Mouse (Mus musculus): ENCODE results near the gene A130010J15Rik.

The A130010J15Rik gene

GRCm38 (mm10) chr1:193156316-193157110 lies 11.3 kb upstream of the A130010J15Rik start:
- no peak for DNase-seq (ENCODE audit: low spot score in 2 of 2)

DNA sequence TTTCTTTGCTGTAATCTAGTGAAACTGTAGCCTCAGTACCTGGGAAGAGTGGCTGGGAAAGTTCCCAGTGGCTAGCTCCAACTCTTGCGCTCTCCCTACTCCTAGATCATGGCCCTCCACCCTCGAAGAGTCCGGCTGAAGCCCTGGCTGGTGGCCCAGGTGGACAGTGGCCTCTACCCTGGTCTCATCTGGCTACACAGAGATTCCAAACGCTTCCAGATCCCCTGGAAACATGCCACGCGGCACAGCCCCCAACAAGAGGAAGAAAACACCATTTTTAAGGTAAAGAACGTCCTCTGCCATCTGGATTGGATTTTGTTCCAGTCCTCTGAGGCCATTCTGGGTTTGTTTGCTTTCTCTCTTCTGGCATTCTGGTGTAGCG lies 10.7 kb upstream of the A130010J15Rik start:
- no peak for DNase-seq (ENCODE audit: low spot score in 2 of 2)

- no peak for DNase-seq (ENCODE audit: low spot score in 2 of 2)
Observed at GRCm38 (mm10) chr1:193159163-193159562, 8.7 kb upstream of the A130010J15Rik start.

DNA sequence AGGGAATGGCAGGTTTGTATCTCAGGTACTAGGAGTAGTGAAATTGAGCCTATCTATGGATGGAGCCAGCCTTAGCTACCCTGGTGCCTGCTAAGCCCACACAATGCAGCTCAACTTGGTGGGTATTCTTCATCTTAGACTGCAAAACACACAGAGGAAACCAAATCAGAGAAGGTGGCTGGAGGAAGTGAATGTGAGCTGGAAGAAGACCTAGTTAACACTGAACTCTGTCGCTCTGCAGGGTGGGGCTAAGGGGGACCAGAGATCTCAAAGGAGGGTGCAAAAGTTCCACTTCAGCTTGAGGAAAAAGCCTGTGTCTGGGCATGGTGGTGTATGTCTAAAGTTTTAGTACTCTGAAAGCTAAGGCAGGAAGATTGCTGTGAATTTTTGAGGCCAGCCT lies 8.2 kb upstream of the A130010J15Rik start:
- peak in 1 of 2 experiments; percentile 30 for DNase-seq (ENCODE audit: low spot score in 2 of 2)

DNA sequence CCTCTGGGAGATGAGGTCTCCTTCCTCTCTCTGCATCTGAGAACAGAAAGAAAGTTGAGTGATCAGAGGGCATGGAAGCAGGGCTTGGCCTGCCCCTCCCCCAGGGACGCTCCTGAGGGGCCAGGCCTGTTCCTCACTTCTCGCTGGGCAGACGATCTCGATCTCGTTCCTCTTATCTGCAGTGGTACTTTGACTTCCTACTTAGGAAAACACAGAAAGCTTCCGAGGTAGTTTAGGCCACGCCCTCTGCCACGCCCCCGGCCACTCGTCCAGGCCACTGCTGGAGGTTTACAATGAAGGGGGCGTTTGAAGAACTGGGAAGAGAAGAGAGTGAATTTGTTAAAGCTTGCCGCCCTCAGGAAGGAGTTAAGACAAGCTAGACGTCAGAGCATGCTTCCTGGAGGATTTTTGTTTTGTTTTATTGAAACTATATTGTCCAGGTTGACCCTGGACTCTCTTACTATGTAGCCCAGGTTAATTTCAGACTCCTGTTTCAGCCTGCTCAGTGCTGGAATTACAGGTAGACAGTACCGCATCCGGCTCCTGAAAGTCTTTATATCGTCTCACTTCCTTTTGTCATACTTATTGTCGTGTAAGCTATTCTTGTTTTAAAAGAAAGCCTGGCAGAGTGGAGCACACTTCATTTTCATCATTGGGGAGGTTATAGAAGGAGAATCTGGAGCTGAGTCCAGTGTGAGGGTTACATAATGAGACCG lies 7.4 kb upstream of the A130010J15Rik start:
- peak; percentile 33 to 76 for DNase-seq (ENCODE audit: low spot score in 2 of 2)

- no peak for DNase-seq (ENCODE audit: low spot score in 2 of 2)
Observed at GRCm38 (mm10) chr1:193169228-193169627, 1.4 kb downstream of the A130010J15Rik start.

DNA sequence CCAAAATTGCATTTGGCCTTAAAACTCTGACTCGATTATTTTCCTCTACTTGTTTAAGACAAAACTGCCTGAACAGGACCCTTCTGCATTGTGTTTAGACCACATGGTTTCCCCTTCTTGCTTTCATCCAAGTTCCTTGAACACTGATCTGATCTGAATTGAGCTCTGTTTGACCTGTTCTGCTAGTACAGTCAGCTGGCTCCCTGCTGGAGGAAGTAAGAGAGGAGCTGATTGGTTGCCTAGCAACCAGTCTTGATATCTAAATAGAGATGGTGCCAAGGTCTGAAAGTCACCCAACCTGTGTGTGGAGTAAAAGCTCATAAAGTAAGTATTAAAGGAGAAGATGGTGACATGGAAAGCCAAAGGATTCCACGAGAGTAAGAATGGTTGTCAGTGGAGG lies 2.0 kb downstream of the A130010J15Rik start:
- no peak for DNase-seq (ENCODE audit: low spot score in 2 of 2)

DNA sequence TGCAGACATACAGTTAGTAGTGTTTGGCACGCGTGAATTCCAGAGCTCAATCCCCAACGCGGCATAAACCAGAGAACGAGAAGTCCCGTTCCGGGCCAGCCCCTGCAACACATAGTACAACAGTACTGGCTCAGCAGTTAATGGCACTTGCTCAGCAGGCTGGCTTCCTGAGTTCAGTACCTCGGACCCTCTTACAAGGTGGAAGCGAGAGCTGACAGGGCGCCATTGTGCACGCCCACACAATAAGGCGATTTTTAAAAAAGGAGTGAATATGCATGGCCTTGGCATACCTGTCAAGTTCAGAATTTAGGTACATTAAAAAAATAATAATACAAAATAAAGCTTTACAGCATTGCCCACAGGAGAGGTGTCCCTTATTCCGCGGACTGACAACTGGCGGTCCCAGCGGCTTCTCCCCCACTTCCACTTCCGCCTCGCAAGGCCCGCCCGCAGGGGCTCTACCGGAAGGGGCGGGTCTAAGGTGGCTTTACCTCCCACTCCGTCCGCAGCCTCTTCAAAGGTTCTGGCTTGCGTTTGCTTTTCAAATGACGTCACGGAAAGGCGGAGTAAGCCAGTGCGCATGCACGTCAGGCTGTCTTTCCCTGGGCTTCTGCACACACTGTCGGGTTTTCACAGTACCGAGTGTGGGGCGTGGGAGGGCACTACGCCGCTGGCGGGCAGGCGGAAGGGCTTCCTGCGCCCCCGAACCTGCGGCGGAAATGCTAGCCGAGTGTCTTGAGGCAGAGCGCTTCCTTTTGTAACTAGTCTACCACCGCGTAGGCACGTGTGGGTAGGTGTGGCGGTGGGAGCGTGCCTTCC lies 5.4 kb downstream of the A130010J15Rik start:
- peak; percentile 88 to 96 for DNase-seq (ENCODE audit: low spot score in 2 of 2)

DNA sequence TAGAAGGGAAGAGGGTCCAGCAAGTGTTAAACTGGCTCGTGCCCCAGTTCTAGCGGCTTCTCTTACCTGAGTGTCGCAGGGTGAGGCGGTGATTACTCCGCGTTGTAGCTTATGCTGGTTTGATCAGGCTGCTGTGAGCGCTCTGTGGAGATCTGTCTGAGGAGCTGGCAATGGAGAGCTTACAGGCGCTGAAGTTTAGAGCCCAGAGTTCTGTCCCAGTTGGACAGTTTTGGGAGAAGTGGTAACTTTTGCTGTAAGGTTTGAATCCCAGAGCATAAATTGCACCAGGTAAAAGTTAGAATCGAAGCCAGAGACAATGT lies 5.9 kb downstream of the A130010J15Rik start:
- no peak for DNase-seq (ENCODE audit: low spot score in 2 of 2)

- no peak for DNase-seq (ENCODE audit: low spot score in 2 of 2)
Observed at GRCm38 (mm10) chr1:193174143-193174733, 6.4 kb downstream of the A130010J15Rik start.

GRCm38 (mm10) chr1:193181104-193181503 lies 13.3 kb downstream of the A130010J15Rik start:
- DNase-seq (ENCODE audit: low spot score in 2 of 2) = no peak

DNA sequence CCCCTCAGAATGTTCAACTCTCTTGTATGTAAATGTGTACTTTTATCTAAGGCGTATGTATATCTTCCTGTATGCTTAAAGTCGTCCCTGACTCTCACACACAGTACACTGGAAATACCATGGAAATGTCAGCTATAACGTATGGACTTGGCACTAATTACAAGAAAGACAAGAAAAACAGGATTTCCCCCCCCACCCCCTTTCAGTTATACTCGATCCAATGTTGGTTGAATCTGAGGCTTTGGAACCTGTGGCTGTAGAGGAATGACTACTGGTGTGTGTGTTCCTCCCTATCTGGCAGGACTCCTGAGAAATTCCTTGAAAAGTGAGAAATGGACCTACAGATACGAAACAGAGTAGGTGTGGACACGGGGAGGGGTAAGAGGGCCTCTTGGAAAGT lies 20.4 kb downstream of the A130010J15Rik start:
- DNase-seq (ENCODE audit: low spot score in 2 of 2) = no peak

DNA sequence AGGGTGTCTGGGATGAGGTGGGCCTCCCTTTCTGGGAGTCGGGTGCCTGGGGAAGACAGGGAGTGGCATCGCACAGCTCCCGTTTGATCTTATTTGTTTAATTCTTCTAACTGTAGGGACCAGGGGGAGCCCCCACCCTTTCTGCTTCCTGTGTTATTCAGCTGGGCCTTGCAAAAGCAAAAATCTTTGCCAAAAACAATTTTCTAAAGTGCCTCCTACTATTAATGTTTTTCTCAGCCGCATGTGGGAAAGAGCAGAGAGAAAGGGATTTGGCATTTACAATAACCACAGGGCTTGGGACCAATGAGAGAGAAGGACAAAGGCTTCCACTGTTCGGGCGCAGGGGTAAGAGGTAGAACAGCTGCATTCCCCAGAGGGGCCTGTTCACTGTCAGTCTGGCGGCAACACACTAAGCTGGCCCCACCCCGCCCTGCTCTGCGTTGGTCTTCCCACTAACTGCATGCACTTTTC lies 21.3 kb downstream of the A130010J15Rik start:
- DNase-seq (ENCODE audit: low spot score in 2 of 2) = peak in 1 of 2 experiments; percentile 67

DNA sequence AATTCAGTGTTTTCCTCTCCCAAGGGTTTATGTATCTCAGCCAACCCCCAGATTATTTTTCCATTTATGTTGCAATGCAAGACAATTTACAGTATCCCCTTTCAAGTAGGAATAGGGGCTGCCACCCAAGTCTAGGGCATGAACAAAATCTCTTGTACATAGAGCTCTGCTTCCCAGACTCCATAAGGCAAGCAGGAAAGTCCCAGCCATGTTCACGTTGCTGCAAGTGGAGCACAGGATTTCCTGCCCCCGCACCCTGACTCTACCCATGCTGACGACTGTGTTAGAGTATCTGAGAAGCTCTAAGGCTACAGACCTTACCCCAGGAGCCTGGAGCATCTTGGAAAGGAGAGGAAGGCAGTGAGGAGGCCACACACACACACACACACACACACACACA lies 21.9 kb downstream of the A130010J15Rik start:
- DNase-seq (ENCODE audit: low spot score in 2 of 2) = no peak

DNA sequence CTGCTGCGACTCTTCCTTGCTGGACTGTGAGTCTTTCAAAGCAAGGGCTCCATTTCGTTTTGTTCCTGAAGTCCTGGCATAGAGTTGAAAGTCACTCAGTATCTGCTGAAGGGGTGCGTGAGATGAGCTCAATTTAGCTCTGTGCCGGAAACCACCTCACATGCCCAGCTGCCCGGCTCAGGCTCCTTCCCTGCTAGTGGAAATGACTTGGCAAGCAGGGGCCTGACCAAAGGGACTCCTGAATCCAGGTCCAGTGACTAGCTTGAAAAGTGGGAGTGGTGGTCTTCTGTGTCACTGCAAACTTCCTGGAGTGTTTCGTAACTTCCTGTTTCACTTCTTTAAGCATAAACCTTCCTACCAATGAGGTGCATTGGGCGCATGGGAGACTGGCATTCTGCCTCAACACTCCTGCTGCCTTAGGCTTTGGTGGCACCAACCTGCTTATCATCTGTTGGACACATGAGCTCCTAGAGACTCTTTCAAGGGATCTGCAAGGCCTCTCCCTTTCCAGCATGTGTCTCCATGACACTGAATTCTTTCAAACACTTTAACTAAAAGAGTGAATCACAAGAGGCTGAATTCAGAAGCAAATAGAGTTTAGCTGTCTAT lies 23.9 kb downstream of the A130010J15Rik start:
- DNase-seq (ENCODE audit: low spot score in 2 of 2) = no peak

GRCm38 (mm10) chr1:193194416-193195140 lies 26.7 kb downstream of the A130010J15Rik start:
- DNase-seq (ENCODE audit: low spot score in 2 of 2) = no peak

- DNase-seq (ENCODE audit: low spot score in 2 of 2) = no peak
Observed at GRCm38 (mm10) chr1:193195169-193195810, 27.4 kb downstream of the A130010J15Rik start.

DNA sequence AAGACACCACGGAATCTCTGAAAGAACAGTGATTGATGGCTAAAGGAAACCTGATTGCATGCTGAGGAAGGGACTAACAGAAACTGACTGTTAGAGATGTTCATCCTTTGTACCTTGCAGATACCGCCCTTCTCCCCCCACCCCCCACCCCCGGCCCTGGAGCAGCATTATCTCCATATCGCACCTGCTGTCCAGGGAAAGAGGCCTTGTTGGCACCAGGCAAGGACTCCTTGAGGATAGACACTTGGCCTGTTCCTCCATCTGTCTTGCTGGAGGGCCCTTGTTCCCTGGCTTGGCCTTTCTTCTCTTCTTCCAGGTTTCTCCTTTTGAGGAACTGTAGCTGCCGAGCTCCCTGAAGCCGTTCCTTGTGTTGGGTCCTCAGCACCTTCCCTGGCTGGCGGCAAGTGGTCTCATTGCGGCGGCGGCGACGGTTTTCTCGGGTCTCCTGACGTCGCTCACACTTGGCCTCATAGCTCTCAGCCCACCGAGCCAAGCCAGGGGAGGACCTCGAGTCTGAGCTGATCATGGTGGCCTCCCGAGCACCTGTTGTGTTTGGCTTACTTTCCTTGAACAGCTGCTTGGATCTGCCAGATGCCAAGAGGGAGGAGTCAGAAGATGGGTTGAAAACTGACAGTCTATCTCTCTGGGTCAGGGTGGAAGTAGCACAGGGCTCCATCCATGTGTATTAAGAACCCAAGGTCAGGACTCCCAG lies 29.8 kb downstream of the A130010J15Rik start:
- DNase-seq (ENCODE audit: low spot score in 2 of 2) = no peak

DNA sequence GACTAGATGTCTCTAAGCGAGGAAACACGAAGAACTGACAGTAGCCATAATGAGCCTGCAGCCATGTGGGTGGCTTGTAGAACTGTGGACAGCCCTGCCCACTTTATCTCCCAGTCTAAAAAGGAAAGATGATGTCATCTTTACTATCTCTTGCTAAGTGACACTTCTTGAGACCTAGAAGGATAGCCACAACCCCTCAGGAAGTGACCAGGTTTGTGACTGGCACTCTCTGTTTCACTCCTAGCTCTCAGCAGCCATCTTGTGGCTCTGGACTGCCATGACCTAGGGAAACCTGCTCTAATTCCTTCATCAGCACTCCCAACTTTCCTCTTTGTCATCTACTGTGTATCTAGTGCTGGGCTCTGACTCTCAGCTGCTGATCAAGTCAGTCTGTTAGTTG lies 30.5 kb downstream of the A130010J15Rik start:
- no peak for DNase-seq (ENCODE audit: low spot score in 2 of 2)
